Mouse (Mus musculus) frontal cortex, adult (tissue): ENCODE measurements around the gene Ccr10.
A peak's percentile ranks its signal among the peaks of the same experiment; 100 is the strongest.
"Not testable (repeated sequence)": the region's sequence is repeated elsewhere in the genome, so short reads cannot be mapped to it uniquely, and the experiment has no call there.

Experiments
- ATAC-seq: cut with Nextera tagmentation; 2 replicates; pipeline ENCODE4 v1.9.2; 2017; ENCODE audit warnings: mild to moderate bottlenecking, moderate library complexity, mixed read lengths; ENCODE audit not compliant: low TSS enrichment

Gene Ccr10

DNA sequence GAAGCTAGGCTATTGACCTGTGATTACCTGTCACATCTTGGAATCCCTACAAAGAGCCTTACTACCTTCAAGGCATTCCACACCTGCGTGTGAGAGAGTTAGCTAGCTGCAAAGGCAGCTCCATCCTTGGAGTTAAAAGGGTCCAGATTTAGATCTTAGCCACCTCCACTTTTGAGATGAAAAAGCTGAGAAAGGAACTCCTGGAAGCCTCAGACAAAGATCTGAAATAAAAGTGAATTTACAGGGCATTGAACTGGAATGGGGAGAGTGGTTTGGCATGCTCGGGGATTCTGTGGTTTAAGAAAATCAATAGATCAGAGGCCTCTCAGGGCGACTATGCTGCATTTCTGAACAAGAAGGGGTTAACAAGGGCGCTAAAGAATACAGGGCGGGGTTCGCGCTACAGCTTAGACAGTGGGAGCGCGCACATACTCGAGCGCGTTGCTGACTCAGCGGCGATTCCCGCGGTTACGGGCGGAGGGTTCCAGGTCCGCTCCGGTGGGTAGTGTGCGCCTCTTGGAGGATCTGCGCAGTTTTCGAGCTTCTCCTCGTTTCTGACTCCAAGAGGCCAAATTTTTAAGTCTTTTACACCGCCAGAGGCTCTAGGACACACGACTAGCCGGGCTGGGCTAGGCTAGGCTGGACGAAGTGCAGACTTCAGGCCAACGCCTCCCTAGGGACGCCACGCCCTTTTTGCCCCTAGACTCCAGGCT, 3.4 kb downstream of the Ccr10 start:
- ATAC-seq, result peak; percentile 17; the same call in 1 of the 2 replicates

DNA sequence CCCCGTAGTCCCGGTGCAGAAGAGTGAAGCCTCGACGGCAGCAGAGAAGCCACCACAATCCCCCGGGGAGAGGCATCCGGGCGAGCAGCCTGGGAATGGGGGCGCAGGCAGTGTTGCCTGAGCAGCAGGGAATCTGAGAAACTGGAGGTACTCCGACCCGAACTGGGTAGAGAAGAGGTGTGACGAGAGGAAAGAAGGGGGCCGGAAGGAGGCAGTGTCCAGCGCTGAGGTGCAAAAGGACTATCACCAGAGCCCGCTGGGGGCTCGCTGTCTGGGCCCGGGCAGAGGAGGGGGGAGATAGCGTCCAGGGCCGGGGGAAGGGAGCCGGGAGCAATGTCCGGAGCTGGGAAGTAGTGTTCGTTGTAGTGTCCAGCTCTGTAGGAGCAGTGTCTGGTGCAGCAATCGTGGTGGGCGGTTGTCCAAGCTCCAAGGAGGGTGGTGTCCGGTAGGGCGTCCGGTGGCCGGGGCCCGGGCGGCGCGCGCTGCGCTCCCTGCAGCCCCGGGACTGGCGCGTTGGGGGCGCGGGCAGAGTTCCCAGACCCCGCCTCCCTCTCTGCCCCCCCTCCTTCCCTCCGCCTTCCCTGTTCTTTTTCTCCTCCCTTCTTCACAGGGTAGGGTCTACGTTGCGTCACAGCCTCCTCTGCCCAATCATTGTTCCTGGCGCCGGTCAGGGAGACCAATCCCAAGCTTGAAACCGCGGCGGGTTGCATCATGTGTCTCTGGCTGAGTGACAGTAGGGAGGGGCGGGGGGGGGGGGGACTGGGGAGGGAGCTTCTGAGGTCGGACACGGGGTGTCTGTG, 4.2 kb downstream of the Ccr10 start, which contains the start of gene Plekhh3:
Gene Plekhh3, minus strand, starts transcription at position 541 of the 800 bp plus-strand sequence.
- peak; percentile 82 for ATAC-seq

DNA sequence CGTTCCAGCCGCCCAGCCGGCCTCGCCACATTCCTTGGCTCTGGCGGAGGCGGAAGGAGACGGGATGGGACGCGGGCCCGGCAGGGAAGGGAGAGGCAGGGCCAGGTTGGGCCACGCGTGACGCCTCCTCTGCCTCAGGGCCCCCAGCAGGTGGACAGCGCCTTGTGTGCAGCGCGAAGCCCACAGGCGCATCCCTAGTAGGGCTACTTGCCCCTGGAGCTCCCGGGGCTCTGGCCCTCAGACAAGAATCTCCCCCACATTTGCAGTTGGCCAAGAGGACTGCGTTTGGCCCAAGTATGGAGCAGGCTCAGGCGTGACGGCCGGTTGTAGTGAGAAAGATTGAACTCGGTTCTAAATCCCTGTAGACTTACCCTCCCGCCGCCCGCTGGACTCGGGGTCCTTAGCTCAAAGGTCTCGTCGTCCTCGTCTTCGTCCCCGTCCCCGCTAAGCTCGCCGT, 4.9 kb downstream of the Ccr10 start, which contains the start of gene Cntnap1:
Gene Cntnap1, plus strand, starts transcription at position 170 of the 457 bp plus-strand sequence.
- ATAC-seq, result no peak

- ATAC-seq, result no peak
These were observed 5.7 kb downstream of the Ccr10 start for GRCm38 (mm10) chr11:101169301-101170107.

GRCm38 (mm10) chr11:101168301-101168980, 6.8 kb downstream of the Ccr10 start:
- no peak for ATAC-seq

- ATAC-seq, result no peak
These were observed 7.3 kb downstream of the Ccr10 start for GRCm38 (mm10) chr11:101167963-101168300.

DNA sequence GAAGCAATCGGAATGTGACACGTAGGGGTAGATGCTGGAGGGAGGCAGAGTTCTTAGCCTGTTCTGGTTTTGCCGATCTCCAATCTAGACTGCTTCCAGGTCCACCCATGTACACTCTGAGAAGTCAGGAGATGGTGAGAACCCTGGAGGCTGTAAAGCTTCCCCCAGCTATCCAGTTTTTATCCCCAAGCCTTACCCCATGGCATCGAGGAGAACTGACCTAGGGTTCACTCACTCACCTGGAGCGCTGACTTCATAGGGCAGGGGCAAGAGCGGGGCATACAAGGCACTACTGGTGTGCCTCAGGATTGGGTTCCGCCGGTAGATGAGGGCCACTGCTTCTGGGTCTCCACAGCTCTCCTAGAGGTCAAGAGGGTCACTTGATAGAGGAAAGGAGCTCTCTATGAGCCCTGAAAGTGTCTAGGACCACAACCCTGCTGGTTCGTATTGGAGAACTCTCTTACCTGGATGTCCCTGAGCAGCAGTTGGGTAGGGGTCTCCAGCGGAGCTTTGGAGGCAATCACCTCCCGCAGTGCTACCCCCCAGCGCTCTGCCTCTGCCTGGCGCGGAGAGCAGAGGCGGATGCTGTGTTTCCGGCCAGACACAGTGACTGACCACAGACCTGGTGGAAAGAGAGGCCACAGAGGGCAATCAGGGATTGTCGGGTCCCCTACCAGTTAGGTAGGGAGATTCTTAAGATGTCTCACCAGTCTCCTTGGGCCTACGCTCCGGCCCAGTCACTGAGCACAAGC, 7.9 kb downstream of the Ccr10 start:
- no peak for ATAC-seq

GRCm38 (mm10) chr11:101166357-101166756, 8.9 kb downstream of the Ccr10 start:
- no peak for ATAC-seq

DNA sequence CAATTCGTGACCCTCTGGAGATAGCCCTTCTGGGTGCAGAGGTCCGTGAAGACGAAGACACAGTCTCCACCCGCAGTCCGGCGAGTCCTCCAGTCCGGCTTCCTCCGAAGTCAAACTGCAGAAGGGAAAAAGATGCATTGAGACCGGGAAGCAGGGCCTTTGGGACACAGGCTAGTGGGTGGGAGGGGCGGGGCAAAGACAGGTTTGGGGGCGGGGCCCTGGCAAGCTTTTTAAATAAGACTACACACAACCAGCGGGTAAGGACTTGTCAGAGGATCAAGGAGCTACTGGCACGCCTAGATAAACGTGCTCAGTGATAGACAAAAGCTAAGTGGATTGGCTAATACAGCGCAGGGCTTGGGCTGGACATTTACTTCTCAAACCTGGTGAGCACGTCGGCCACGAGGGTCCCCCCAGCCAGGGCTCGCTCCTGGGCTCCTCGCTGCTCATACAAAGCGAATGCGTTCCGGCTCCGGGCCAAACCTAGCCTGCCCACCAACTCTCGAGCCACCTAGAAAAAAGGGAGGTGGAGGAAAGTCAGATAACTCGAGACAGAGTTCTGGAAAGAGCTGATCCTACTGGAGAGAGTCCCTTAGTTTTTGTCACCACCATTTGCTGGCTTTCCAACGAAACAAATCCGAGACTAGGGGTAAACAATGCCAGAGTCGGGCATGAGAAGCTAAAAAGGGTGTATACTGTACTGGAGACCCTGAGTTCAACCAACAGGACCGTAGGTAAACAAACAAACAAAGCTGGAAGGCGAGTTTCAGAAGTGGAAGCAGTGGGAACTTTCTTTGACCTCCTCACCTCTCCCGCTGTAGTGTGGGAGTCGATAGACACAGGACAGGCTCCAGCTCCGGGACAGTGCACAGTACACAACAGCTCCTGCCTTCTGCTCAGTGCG, 10.3 kb downstream of the Ccr10 start:
- no peak for ATAC-seq

GRCm38 (mm10) chr11:101164351-101164665, 10.9 kb downstream of the Ccr10 start:
- ATAC-seq, result no peak

DNA sequence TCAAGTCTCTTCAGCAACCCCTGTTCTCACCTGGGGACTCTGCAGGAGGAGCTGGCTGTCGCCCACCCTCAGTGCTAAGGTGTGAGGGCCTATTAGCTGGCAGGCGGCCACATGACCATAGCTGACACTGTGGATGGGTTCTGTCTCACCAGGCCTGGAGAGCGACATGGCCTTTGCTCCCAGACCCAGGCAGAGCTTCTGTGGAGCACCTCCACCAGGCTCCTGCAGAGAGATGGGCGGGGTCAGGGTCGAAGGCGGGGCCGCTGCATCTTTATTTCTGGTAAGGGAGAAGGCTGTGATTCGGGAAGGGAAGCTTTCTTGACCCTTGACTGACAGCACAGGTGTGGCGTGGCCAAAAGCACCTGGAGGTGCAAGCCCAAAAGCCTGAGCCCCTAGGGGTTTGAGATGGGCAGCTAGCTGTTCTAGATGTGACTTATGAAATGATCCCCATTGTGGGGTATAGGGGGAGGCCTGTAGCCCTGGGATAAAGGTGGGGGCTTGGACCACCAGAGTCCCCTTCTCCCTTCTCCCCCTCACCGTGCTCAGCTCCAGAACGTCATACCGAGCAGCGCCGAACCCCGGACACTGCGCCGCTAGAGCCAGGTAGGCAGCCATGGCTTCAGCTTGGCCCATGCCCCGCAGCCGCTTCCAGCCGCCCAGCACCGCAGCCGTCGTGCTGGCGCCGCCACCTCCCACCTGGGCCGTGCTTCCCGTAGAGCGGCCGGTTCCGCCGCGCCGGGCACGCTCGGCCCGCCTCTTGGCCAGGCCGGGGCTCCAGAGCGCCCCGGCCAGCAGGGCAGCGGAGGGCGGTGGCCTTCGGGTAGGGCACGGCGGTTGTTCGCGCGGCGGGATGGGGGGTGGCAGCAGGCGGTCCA, 11.5 kb downstream of the Ccr10 start:
- ATAC-seq, result no peak

- no peak for ATAC-seq
These were observed 12.5 kb downstream of the Ccr10 start for GRCm38 (mm10) chr11:101162772-101163171.

DNA sequence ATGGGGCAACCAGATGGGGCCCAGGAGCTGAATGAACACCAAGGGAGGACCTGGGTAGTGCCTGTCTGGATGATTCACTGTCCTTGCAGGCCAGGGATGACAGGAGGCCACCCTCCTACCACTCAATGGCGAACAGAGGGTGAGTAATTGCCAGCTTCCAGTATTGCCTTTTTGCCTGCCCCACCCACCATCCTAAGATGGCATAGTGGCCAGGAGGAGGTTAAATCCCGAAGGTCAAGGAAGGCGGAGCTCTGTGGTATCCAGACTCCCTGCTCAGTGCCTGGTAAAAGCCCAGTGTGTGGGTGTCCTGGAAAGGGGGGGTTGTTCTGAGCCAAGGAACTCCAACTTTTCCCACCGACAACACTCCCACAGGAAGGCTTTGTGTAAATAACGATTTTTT, 12.9 kb downstream of the Ccr10 start:
- no peak for ATAC-seq

DNA sequence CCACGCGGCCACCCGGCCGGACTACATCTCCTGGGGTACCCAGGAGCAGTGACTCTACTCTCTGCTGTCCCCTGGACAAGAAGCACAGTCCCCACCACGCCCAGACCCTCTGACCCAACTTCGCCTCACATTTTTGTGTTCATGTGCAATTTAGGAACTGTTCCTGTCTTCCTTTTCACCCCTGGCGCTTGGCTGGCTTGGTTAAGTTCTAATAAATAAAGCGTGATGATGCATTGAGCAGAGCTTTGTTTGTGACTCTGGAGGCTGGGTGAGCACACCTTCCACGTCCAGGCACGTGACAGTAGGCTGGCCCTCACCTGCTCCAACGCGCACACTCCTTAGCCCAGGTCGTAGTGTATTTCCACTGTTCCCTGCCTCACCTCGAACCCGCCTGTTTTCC, 13.7 kb downstream of the Ccr10 start:
- no peak for ATAC-seq

DNA sequence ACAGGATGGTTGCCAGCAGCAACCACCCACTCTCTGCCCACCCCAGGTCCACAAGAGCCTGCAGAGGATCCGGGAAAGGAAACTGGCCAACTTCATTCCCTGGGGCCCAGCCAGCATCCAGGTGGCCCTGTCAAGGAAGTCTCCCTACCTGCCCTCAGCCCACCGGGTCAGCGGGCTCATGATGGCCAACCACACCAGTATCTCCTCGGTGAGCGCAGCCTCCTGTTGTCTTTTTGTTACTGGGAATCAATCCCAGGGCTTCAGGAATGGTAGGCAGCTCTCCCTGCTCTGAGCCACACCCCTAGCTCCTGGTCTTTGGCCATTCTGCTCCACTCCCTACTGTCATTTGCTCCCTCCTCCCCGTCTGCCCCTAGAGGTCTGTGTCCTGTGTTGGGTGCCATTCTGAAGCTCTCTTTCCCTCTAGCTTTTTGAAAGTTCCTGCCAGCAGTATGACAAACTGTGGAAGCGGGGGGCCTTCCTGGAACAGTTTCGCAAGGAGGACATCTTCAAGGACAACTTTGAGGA, 14.2 kb downstream of the Ccr10 start:
- not testable (repeated sequence) for ATAC-seq

- ATAC-seq, result not testable (repeated sequence)
These were observed 15.1 kb downstream of the Ccr10 start for GRCm38 (mm10) chr11:101160151-101160550.

GRCm38 (mm10) chr11:101155728-101156371, 19.4 kb downstream of the Ccr10 start, which contains the start of gene Tubg2:
Gene Tubg2, plus strand, starts transcription at chr11:101155907.
- peak; percentile 92 for ATAC-seq

- ATAC-seq, result no peak
These were observed 20.1 kb downstream of the Ccr10 start for GRCm38 (mm10) chr11:101155151-101155550.
